Mouse (Mus musculus) small intestine, adult 2 months (tissue): ENCODE data around the gene Nsd1.

Source experiments
- CTCF ChIP-seq: fragments of 200-500 bp; IDR thresholded peaks from 2 replicates; pipeline ENCODE4 v1.5.1; 2012; ENCODE audit warnings: low read depth, mild to moderate bottlenecking, control low read depth, inconsistent platforms, low read length, moderate library complexity, mixed read lengths; ENCODE audit not compliant: insufficient replicate concordance, insufficient read length; ENCODE audit errors: extremely low read depth
- POLR2A ChIP-seq: fragments of 200-500 bp; IDR thresholded peaks from 2 replicates; pipeline ENCODE4 v1.6.1; 2012; ENCODE audit warnings: low read depth, mild to moderate bottlenecking, control low read depth, inconsistent platforms, low read length, moderate library complexity

DNA sequence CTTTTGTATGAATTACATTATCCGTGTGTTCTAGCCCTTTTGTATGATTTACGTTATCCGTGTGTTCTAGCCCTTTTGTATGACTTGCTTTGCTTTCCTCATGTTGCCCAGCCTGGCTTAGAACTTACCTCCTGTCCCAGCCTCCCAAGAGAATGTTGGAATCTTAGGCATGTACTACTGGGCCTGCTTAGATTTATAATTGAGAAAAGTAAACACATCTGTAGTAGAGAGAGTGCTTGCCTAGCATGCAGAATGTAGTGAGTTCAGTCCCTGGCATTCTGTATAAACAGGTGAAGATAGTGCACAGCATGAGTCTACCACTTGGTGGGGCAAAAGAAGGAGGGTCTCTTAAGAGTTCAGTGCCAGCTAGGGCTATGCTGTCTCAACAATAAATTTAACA, 14.8 kb downstream of the Nsd1 start:
- TF ChIP-seq CTCF: no peak
- TF ChIP-seq POLR2A: no peak
